Mouse (Mus musculus) midbrain, embryonic 13.5 days (tissue): ENCODE data around the gene Timm9. TPM values are rescaled to one million over a fixed set of nuclear protein-coding genes. Genes with fewer than 3 reads are reported as not detected.
"Not testable (repeated sequence)": the region's sequence is repeated elsewhere in the genome, so short reads cannot be mapped to it uniquely, and the experiment has no call there.

ENCODE experiments used
- ATAC-seq: fragments of 200-750 bp; cut with Nextera tagmentation; 2 replicates; pipeline ENCODE4 v1.8.0; 2017; ENCODE audit warnings: mild to moderate bottlenecking, moderate TSS enrichment, moderate library complexity
- H3K27ac ChIP-seq: fragments of 300-500 bp; sonication (generic); 2 replicates; pipeline ENCODE4 v1.5.1; 2015; ENCODE audit warnings: inconsistent platforms, mild to moderate bottlenecking, moderate library complexity
- H3K27me3 ChIP-seq: fragments of 300-500 bp; sonication (generic); 2 replicates; pipeline ENCODE4 v1.6.1; 2015; ENCODE audit warnings: mild to moderate bottlenecking, inconsistent platforms
- H3K36me3 ChIP-seq: fragments of 300-500 bp; sonication (generic); 2 replicates; pipeline ENCODE4 v1.6.1; 2015; ENCODE audit warnings: mild to moderate bottlenecking, inconsistent platforms
- H3K4me1 ChIP-seq: fragments of 300-500 bp; sonication (generic); replicated peaks from 2 replicates; pipeline ENCODE4 v1.6.1; 2015; ENCODE audit warnings: inconsistent platforms
- H3K4me2 ChIP-seq: fragments of 300-500 bp; sonication (generic); replicated peaks from 2 replicates; pipeline ENCODE4 v1.6.1; 2015; ENCODE audit warnings: moderate library complexity, mild to moderate bottlenecking, inconsistent platforms
- H3K4me3 ChIP-seq: fragments of 300-500 bp; sonication (generic); replicated peaks from 2 replicates; pipeline ENCODE4 v1.5.1; 2015; ENCODE audit warnings: mild to moderate bottlenecking, inconsistent platforms
- H3K9ac ChIP-seq: fragments of 300-500 bp; sonication (generic); replicated peaks from 2 replicates; pipeline ENCODE4 v1.6.1; 2015; ENCODE audit warnings: mild to moderate bottlenecking, inconsistent platforms
- H3K9me3 ChIP-seq: fragments of 300-500 bp; sonication (generic); 2 replicates; pipeline ENCODE4 v1.6.1; 2016; ENCODE audit warnings: mild to moderate bottlenecking, inconsistent platforms
- WGBS: fragments of 180-500 bp; shearing (Covaris S2); methylation state at CpG from one replicate; pipeline ENCODE4 v1.1.7; 2015; 5-methylcytosine and 5-hydroxymethylcytosine counted together
- polyA plus RNA-seq: library from polyadenylated mRNA; unstranded; fragments of >200 nt; fragmentation: Nextera tagmentation; extraction: Ambion mirVana; gene quantifications from 2 replicates; pipeline ENCODE4 v1.2.1, GENCODE M21; 2015

The Timm9 gene
- polyA plus RNA-seq, 1 experiment from 2014 or later, result 85.2 TPM

DNA sequence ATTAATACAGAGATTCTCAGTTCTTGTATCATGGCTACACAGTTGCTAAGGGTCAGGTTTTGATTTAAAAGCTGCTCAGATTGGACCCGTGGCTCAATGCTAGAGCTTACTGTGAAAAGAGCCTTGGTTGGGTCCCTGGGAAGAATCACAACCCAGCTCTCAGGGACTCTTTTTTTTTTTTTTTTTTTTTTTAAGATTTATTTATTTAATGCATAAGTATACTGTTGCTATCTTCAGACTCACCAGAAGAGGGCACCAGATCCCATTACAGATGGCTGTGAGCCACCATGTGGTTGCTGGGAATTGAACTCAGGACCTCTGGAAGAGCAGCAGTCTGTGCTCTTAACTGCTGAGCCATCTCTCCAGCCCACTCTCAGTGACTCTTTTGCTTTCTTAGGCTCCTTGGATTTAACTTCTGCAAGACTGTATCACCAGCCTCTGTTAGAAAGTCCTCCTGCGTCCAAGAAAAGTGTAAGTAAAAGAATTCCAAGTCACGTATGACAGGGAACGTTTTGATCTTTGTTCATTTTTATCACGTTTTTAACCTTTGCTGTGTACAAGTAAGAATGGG is 2.9 kb upstream of the Timm9 start:
- H3K27ac ChIP-seq, result no peak overlapping the region
- H3K4me2 ChIP-seq, result peak overlapping the region; percentile 88; the same call in 1 of the 2 replicates
- H3K36me3 ChIP-seq, result peaks cover 39% of the 10 kb centered on the region
- peaks cover 44% of the 10 kb centered on the region for H3K4me1 ChIP-seq
- no peaks in the 10 kb centered on the region for H3K9me3 ChIP-seq
- no peaks in the 10 kb centered on the region for H3K27me3 ChIP-seq
- no peak overlapping the region for H3K9ac ChIP-seq
- no peak for ATAC-seq
- WGBS, result 78% methylated on average over 5 of the region's 5 CpGs
- no peak overlapping the region for H3K4me3 ChIP-seq

DNA sequence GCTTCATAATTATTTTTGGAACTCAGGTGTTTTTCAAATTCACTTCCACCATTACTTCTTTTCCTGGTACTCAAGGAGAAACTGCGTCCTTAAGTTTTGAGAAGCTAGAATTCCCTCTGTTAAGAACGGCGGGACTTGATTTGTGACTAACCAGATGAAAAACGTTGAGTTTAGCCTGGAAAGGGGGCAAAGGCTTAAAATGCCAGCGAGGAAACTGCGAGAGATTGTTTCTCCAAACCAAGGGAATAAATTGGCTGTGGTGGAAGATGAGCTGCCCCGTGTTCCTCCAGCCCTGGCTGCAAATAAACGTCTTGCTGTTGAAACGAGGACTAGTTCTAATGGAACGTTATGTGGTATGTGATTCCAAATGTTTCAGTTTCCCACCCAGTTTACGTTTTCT is 1.2 kb upstream of the Timm9 start:
- peaks cover 44% of the 10 kb centered on the region for H3K4me1 ChIP-seq
- H3K9me3 ChIP-seq, result no peaks in the 10 kb centered on the region
- ATAC-seq, result no peak
- H3K36me3 ChIP-seq, result peaks cover 27% of the 10 kb centered on the region
- H3K27ac ChIP-seq, result no peak overlapping the region
- WGBS, result 11% methylated on average over 11 of the region's 11 CpGs
- H3K4me3 ChIP-seq, result peak overlapping the region; percentile 82
- H3K9ac ChIP-seq, result peak overlapping the region; percentile 86
- no peaks in the 10 kb centered on the region for H3K27me3 ChIP-seq
- H3K4me2 ChIP-seq, result peak overlapping the region; percentile 88

DNA sequence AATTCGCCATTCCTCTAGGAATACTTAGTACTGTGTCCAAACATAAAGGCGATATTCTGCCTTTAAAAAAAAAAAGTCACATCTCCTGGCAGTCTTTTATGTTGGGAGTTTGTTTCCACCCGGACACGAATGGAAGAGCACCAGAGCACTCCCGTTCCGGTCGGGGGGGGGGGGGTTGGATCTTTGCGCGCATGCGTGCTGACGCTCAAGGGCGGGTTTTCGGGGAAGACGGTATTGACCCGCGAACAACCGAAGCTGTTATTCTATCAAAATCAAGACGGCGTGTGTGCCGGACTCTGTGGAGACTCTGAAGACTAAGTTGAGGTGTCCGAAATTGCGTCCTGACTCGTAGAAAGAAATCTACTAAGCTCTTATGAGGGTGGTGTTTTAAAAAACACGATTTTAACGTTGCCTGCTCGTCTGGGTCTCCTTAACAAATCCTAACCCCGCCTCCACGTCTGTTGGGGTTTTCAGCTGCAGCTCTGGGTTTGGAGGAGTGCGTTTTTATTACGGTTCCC is 549 bp upstream of the Timm9 start:
- peak; percentile 80 for ATAC-seq
- Histone ChIP-seq H3K36me3 (peaks cover 20% of the 10 kb centered on the region), H3K4me1 (peaks cover 44% of the 10 kb centered on the region), H3K4me2 (peak overlapping the region; percentile 88), H3K27me3 (no peaks in the 10 kb centered on the region), H3K9me3 (no peaks in the 10 kb centered on the region), H3K9ac (peak overlapping the region; percentile 86), H3K4me3 (peak overlapping the region; percentile 82), H3K27ac (peak overlapping the region; percentile 72)
- under 1% methylated on average over 30 of the region's 30 CpGs for WGBS

DNA sequence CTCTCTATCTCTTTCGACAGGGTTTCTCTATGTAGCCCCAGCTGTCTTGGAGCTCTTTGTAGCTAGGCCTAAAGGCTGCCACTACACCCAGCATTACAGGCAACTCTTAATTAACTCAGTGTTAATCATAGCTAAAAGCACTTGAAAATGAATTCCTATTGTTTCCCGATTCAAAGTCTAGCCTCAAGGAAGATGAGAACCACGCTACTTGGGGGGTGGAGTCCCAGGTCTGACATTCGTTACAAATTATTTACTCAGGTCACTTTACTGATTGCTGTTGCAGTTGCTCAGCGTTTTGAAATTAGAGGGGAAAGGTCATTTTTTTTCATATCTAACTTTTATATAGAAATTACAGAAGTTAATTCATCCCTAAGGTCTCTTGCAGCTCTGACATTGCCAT is 903 bp downstream of the Timm9 start:
- peak overlapping the region; percentile 71 for H3K4me2 ChIP-seq
- 41% methylated on average over 5 of the region's 5 CpGs for WGBS
- peaks cover 43% of the 10 kb centered on the region for H3K4me1 ChIP-seq
- H3K27me3 ChIP-seq, result no peaks in the 10 kb centered on the region
- H3K9ac ChIP-seq, result peak overlapping the region; percentile 86; the same call in 1 of the 2 replicates
- peaks cover 13% of the 10 kb centered on the region for H3K36me3 ChIP-seq
- peak overlapping the region; percentile 82 for H3K4me3 ChIP-seq
- H3K9me3 ChIP-seq, result no peaks in the 10 kb centered on the region
- no peak overlapping the region for H3K27ac ChIP-seq
- ATAC-seq, result no peak

DNA sequence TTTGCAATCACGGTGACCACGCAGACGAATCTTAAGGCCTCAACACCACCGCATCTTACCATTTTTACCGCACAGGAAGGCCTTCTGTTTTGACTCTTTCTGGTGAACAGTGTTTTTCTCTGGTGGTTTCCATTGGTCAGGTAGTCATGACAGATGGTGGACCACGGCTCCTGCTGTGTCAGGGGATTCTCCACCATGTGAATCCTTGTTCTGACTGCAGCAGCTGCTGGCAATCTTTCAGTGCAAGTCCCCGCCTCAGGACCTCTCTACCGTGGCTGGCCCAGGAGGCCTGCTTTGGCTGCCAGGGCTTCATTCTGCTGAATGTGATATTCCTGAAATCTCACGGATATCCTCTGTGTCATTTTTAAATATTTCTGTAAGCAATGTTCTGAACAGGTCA is 13.2 kb downstream of the Timm9 start:
- H3K36me3 ChIP-seq, result peaks cover 41% of the 10 kb centered on the region
- no peak overlapping the region for H3K4me2 ChIP-seq
- 90% methylated on average over 9 of the region's 9 CpGs for WGBS
- H3K27me3 ChIP-seq, result no peaks in the 10 kb centered on the region
- H3K9me3 ChIP-seq, result no peaks in the 10 kb centered on the region
- H3K9ac ChIP-seq, result no peak overlapping the region
- ATAC-seq, result no peak
- no peak overlapping the region for H3K27ac ChIP-seq
- H3K4me3 ChIP-seq, result no peak overlapping the region
- no peaks in the 10 kb centered on the region for H3K4me1 ChIP-seq

DNA sequence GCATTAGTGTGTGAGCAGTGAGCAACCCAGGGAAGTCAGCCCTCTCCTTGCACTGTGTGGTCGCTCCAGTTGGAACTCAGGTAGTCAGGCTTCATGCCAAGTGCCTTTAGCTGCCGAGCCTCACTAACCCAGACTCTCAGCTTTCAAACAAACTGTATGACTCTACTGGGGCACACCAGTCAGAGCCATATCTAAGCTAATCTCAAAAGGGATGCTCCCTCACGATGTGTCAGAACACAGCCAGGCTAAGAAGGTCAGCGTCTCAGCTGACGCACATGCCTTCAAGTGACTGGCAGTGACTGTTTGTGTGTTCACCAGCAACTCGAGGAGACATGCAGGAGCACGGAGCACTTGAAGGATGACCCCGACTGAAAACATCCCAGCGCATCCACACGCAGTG is 13.8 kb downstream of the Timm9 start:
- Histone ChIP-seq H3K4me1 (no peaks in the 10 kb centered on the region), H3K4me3 (no peak overlapping the region), H3K36me3 (peaks cover 40% of the 10 kb centered on the region), H3K9ac (no peak overlapping the region), H3K9me3 (no peaks in the 10 kb centered on the region), H3K27ac (no peak overlapping the region), H3K4me2 (no peak overlapping the region), H3K27me3 (no peaks in the 10 kb centered on the region)
- no peak for ATAC-seq
- 95% methylated on average over 10 of the region's 10 CpGs for WGBS

DNA sequence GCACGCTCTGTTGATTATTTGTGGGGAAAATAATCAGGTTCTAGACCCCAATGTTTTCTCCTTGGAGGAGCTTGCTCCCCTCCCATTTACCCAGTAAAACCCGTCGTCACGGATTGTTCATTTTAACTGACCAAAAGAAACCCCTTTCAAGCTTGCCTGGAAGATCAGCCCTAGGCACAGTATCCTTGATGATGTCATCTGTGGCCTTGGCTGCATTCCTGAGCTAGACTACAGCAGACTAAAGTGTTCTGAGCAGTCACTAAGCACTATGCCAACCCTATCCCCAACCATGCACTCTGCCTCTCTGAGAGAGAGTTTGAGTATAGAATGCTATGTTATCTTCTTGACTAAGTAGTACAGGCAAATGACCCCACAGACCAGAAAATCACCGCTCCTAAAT is 20.1 kb downstream of the Timm9 start:
- H3K4me3 ChIP-seq, result no peak overlapping the region
- ATAC-seq, result no peak
- H3K27me3 ChIP-seq, result peaks cover 7% of the 10 kb centered on the region; the same call in 1 of the 2 replicates
- H3K4me2 ChIP-seq, result no peak overlapping the region
- whole genome bisulfite sequencing, result 83% methylated on average over 5 of the region's 5 CpGs
- H3K9me3 ChIP-seq, result no peaks in the 10 kb centered on the region
- H3K9ac ChIP-seq, result no peak overlapping the region
- no peaks in the 10 kb centered on the region for H3K36me3 ChIP-seq
- H3K4me1 ChIP-seq, result peaks cover 8% of the 10 kb centered on the region; the same call in 1 of the 2 replicates
- H3K27ac ChIP-seq, result no peak overlapping the region

DNA sequence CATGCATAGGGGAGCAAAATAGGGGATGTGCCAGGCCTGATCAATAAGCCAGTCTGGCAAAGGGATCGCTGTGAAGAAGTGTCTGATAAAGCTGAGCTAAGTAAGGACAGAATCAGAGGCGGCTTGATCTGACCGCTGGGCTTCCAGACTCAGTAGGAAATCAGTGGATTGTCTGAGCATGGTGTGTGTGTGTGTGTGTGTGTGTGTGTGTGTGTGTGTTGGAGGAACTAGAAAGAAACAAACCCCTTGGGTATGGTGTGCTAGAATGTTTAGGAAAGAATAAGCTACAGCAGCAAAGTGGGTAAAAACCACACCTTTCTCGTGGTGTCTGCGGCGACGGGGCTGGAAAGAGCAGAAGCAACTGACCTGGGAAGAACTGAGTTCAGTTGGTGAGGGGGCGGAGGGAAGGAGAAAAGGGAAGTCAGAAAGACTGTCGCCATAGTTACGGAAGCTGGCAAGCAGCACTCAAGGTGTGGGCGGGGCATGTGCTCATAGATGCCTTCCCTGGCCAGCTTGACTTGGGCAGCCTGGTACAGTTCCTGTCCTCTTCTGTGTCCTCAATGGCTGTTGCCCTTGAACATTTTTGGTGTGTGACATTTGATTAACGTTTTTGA is 22.7 kb downstream of the Timm9 start:
- peaks cover 11% of the 10 kb centered on the region; the same call in 1 of the 2 replicates for H3K27me3 ChIP-seq
- peaks cover 10% of the 10 kb centered on the region; the same call in 1 of the 2 replicates for H3K4me1 ChIP-seq
- 26% methylated on average over 12 of the region's 12 CpGs for WGBS
- no peak overlapping the region for H3K9ac ChIP-seq
- no peaks in the 10 kb centered on the region for H3K9me3 ChIP-seq
- H3K4me3 ChIP-seq, result no peak overlapping the region
- peak overlapping the region; percentile 10; the same call in 1 of the 2 replicates for H3K4me2 ChIP-seq
- H3K27ac ChIP-seq, result no peak overlapping the region
- H3K36me3 ChIP-seq, result no peaks in the 10 kb centered on the region
- ATAC-seq, result peak; percentile 50; the same call in 1 of the 2 replicates

DNA sequence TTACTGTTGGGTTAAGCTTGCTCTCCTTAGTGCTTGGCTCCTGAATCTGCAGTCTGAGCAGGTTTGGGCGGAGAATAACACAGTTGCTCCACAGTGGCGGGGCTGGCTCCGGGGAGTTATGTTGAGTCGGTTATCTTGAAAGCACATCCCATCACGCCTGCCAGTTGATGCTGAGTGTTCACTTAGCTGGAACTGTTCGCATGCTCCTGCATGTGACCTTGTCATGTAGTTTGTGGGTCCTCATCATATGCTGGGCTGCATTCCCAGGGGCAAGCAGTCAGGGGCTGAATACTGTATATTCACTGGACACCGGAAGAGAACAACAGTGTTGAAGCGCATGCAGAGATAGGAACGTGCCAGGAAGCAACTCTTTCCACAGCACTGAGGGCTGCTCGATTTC is 23.4 kb downstream of the Timm9 start:
- Histone ChIP-seq H3K36me3 (no peaks in the 10 kb centered on the region), H3K27me3 (peaks cover 11% of the 10 kb centered on the region; the same call in 1 of the 2 replicates), H3K4me2 (no peak overlapping the region), H3K4me3 (no peak overlapping the region), H3K4me1 (peaks cover 10% of the 10 kb centered on the region; the same call in 1 of the 2 replicates), H3K27ac (no peak overlapping the region), H3K9ac (no peak overlapping the region), H3K9me3 (no peaks in the 10 kb centered on the region)
- 90% methylated on average over 10 of the region's 10 CpGs for WGBS
- no peak for ATAC-seq

DNA sequence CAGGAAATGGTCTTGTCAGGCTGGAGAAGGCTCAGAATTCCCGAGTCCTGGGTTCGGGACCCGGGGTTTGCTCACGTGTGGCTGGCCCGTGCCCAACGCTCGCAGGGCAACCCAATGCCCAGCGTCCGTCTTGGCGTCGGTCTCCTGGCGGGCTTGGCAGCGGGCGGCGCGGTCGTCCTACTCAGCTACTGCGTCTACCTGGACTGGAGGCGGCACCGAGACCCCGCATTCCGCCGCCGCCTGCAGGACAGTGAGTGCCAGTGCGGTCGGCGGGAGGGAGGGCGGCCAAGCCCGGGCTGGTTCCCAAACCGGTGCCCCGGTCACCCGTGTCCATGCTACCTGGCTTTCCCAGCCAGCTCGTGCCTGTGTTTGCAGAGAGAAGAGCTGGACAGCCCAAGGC is 25.2 kb downstream of the Timm9 start, which contains the start of gene Tomm20l:
TSS of gene Tomm20l (plus strand) at position 98 of the 400 bp plus-strand sequence.
- no peak within 1 kb of the TSS for H3K27ac ChIP-seq
- H3K27me3 ChIP-seq, result peaks cover 11% of the 10 kb centered on the region; the same call in 1 of the 2 replicates
- H3K4me2 ChIP-seq, result peak within 1 kb of the TSS; percentile 46
- H3K36me3 ChIP-seq, result no peaks in the 10 kb centered on the region
- H3K4me3 ChIP-seq, result peak within 1 kb of the TSS; percentile 20; the same call in 1 of the 2 replicates
- H3K4me1 ChIP-seq, result peaks cover 10% of the 10 kb centered on the region; the same call in 1 of the 2 replicates
- WGBS, result 9% methylated on average over 33 of the region's 33 CpGs
- no peaks in the 10 kb centered on the region for H3K9me3 ChIP-seq
- no peak for ATAC-seq
- no peak within 1 kb of the TSS; the same call in 1 of the 2 replicates for H3K9ac ChIP-seq

DNA sequence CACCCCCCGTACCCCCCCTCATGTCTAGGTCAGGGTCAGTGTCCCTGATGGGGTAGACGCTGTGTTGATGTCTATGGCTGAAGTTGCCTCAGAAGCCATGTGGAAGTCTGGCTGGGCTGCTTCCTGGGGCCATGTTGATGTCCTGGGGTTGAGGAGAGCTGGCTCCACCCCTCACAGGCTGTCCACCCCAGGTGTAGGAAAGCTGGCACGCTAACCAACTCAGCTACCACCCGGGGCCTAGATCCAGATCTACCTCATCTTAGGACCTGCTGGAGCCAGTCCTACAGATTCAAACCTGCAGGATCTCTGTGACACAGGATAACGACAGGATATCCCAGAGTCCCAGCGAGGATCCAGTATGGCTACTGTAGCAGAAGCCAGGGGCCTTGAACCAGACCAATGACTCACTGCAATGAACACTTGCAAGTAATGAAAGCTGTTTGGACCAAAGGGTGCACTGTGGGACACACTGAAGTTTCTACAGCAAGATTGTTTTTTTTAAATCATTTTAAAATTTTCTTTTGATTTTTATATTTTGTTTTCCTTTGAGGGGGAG is 29.2 kb downstream of the Timm9 start:
- no peak overlapping the region for H3K27ac ChIP-seq
- H3K4me1 ChIP-seq, result 0 out of 2 replicates have a peak, but pooled peaks cover 4% of the 10 kb centered on the region
- no peak overlapping the region for H3K4me2 ChIP-seq
- no peak overlapping the region for H3K9ac ChIP-seq
- WGBS, result 84% methylated on average over 6 of the region's 6 CpGs
- H3K27me3 ChIP-seq, result peaks cover 6% of the 10 kb centered on the region; the same call in 1 of the 2 replicates
- H3K36me3 ChIP-seq, result no peaks in the 10 kb centered on the region
- H3K4me3 ChIP-seq, result no peak overlapping the region
- no peak for ATAC-seq
- H3K9me3 ChIP-seq, result no peaks in the 10 kb centered on the region

DNA sequence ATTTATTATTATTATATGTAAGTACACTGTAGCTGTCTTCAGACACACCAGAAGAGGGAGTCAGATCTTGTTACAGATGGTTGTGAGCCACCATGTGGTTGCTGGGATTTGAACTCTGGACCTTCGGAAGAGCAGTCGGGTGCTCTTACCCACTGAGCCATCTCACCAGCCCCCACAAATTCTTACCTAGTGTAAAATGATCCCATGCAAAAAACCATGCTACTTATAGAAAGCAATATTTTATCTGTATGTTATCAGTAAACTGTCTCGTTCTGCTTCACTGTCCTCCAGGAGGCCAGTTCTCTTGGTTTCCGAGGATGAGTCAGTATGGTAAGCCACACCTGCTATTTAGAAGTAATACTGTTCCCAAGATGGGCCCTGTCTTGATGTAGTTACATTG is 32.2 kb downstream of the Timm9 start:
- H3K9me3 ChIP-seq, H3K9ac ChIP-seq, ATAC-seq, H3K4me3 ChIP-seq, H3K4me1 ChIP-seq, H3K27ac ChIP-seq, H3K27me3 ChIP-seq, H3K4me2 ChIP-seq, H3K36me3 ChIP-seq: not testable (repeated sequence)
- 94% methylated on average over 4 of the region's 4 CpGs for WGBS
